9 mouse cellular contexts compared by ENCODE assay signal in the genomic region with DNA sequence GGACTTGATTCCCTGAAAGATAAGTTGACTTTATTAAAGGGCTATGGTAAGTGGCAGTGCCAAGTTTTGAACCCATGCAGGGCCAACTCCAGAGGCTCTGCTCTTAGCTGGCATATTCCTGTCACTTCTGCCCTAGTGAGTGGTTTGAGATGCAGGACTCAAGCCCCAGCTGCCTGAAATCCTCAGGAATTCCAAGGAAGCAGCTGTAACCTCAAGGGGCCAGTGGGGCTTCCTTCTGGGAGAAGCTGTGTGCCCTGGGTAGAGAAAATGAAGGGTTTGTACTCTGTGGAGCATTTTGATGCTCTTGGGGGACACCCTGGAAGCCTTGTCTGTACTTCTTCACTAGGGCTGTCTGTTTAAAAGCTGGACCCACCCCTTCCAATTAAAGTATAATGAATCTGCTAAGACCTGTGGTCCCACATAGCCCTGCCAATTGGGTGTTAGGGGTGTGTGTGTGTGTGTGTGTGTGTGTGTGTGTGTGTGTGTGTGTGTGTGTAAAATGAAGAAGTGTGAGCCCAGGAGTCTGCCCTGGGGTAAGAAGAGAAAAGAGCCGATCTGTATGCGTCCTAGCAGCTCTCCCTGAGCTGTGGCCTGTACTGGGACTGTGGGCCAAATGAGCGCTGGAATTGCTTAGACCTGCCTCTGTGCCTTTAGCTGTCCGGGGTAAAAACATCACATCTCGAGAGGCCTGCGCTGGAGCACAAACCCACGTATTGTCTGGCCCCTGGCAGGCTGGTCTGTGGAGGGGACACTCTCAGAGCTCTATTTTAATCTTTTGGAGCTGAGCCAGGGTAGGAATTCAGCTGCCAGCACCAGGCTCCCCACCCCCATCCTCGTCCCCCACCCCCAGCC.
DNase-seq lines count a peak whose midpoint lies in the region; ATAC-seq and TF ChIP-seq lines count a peak whose summit lies in the region.
"Had no signal": no experiment of that assay in that cellular context is flagged by ENCODE, and none has a peak within 500 bp of the region (broad histone marks: within the 10 kb centered on the region; RNA-seq: fewer than 3 reads in every experiment).

No protein-coding gene starts in this region.

- peak overlapping the region; percentile 74; the same call in 1 of the 2 replicates for H3K27ac ChIP-seq in intestine, embryonic 14.5 days (ENCODE audit: low read depth)
- no peak overlapping the region for H3K27ac ChIP-seq in intestine, postnatal 0 days (ENCODE audit: low read depth, low read length)
- H3K27ac ChIP-seq in forebrain, embryonic 15.5 days (replicated peaks): peak overlapping the region; percentile 53
- H3K27ac ChIP-seq: liver, embryonic 13.5 days had no signal

- H3K9ac ChIP-seq in intestine, embryonic 14.5 days (ENCODE audit: low read length): no peak overlapping the region
- H3K9ac ChIP-seq in intestine, postnatal 0 days (ENCODE audit: low read depth, low read length): no peak overlapping the region
- no peak overlapping the region for H3K9ac ChIP-seq in forebrain, embryonic 15.5 days (replicated peaks)
- H3K9ac ChIP-seq: liver, embryonic 13.5 days had no signal

- H3K4me2 ChIP-seq in intestine, embryonic 14.5 days (ENCODE audit: low read length): no peak overlapping the region
- no peak overlapping the region for H3K4me2 ChIP-seq in intestine, postnatal 0 days (replicated peaks; ENCODE audit: low read depth)
- no peak overlapping the region for H3K4me2 ChIP-seq in forebrain, embryonic 15.5 days (replicated peaks)
- H3K4me2 ChIP-seq: liver, embryonic 13.5 days had no signal

- H3K36me3 ChIP-seq in intestine, embryonic 14.5 days (ENCODE audit: control insufficient read depth, insufficient read depth, low read length): no peaks in the 10 kb centered on the region
- no peaks in the 10 kb centered on the region for H3K36me3 ChIP-seq in intestine, postnatal 0 days (ENCODE audit: control insufficient read depth, insufficient read depth)
- no peaks in the 10 kb centered on the region for H3K36me3 ChIP-seq in forebrain, embryonic 15.5 days
- H3K36me3 ChIP-seq: liver, embryonic 13.5 days had no signal

- H3K9me3 ChIP-seq in intestine, embryonic 14.5 days (ENCODE audit: control insufficient read depth, low read length): no peaks in the 10 kb centered on the region
- no peaks in the 10 kb centered on the region for H3K9me3 ChIP-seq in intestine, postnatal 0 days (ENCODE audit: control insufficient read depth)
- H3K9me3 ChIP-seq in forebrain, embryonic 15.5 days: no peaks in the 10 kb centered on the region
- H3K9me3 ChIP-seq: liver, embryonic 13.5 days had no signal

- WGBS in intestine, embryonic 14.5 days: 20% methylated on average over 8 of the region's 8 CpGs
- 58% methylated on average over 8 of the region's 8 CpGs for WGBS in intestine, postnatal 0 days
- 2% methylated on average over 8 of the region's 8 CpGs for WGBS in forebrain, embryonic 15.5 days

- no peak for DNase-seq in intestine, embryonic 14.5 days (ENCODE audit: low spot score)
- peak; percentile 34 to 57 for DNase-seq in layer of hippocampus, postnatal 14 days (ENCODE audit: low spot score in 2 of 2)
- DNase-seq in retina, postnatal 1 day: peak; percentile 87
- DNase-seq in kidney, adult 11 months: no peak
- DNase-seq in kidney, postnatal 36 days: no peak
- DNase-seq: liver, embryonic 13.5 days had no signal

- no peak for TF ChIP-seq CTCF in intestine, postnatal 0 days (IDR thresholded peaks at IDR 0.05; ENCODE audit: low read depth)

- no peak overlapping the region for H3K4me3 ChIP-seq in intestine, embryonic 14.5 days (ENCODE audit: low read depth, low read length)
- no peak overlapping the region for H3K4me3 ChIP-seq in intestine, postnatal 0 days (ENCODE audit: low read depth, low read length)
- no peak overlapping the region for H3K4me3 ChIP-seq in forebrain, embryonic 15.5 days
- H3K4me3 ChIP-seq: liver, embryonic 13.5 days had no signal

- H3K4me1 ChIP-seq in intestine, embryonic 14.5 days (replicated peaks; ENCODE audit: control insufficient read depth, insufficient read depth, low read length): peaks cover 16% of the 10 kb centered on the region
- H3K4me1 ChIP-seq in intestine, postnatal 0 days (replicated peaks; ENCODE audit: control insufficient read depth, insufficient read depth, low read length): no peaks in the 10 kb centered on the region
- H3K4me1 ChIP-seq in forebrain, embryonic 15.5 days: peaks cover 12% of the 10 kb centered on the region
- H3K4me1 ChIP-seq: liver, embryonic 13.5 days had no signal

- ATAC-seq in intestine, embryonic 14.5 days (replicated peaks; ENCODE audit: low FRiP score, low TSS enrichment, low read depth): peak; percentile 53
- no peak for ATAC-seq in intestine, postnatal 0 days
- peak; percentile 94 for ATAC-seq in forebrain, embryonic 15.5 days (replicated peaks)
- ATAC-seq in megakaryocyte progenitor cell, adult 5-6 weeks (replicated peaks; ENCODE audit: poor library complexity): no peak

- H3K27me3 ChIP-seq in intestine, embryonic 14.5 days (replicated peaks; ENCODE audit: control insufficient read depth, insufficient read depth, low read length): no peaks in the 10 kb centered on the region
- no peaks in the 10 kb centered on the region for H3K27me3 ChIP-seq in intestine, postnatal 0 days (replicated peaks; ENCODE audit: control insufficient read depth, insufficient read depth, low read length)
- no peaks in the 10 kb centered on the region for H3K27me3 ChIP-seq in forebrain, embryonic 15.5 days
- H3K27me3 ChIP-seq: liver, embryonic 13.5 days had no signal

Comparison
In these comparisons a context has a peak if more than half of its experiments do, and no peak if none do; other contexts are left out.
1. ATAC-seq: peak in intestine, embryonic 14.5 days (single experiment) and forebrain, embryonic 15.5 days (single experiment); none in intestine, postnatal 0 days (single experiment) and megakaryocyte progenitor cell, adult 5-6 weeks (single experiment).
2. DNase-seq: peak in layer of hippocampus, postnatal 14 days (2 of 2) and retina, postnatal 1 day (single experiment); none in intestine, embryonic 14.5 days (single experiment), kidney, adult 11 months (single experiment) and kidney, postnatal 36 days (0 of 2).